In genomic region chr6:8358782-8359181, GRCm38 (mm10) we compare ENCODE assay signal across 22 mouse cellular contexts.
"Had no signal": no experiment of that assay in that cellular context is flagged by ENCODE, and none has a peak within 500 bp of the region (broad histone marks: within the 10 kb centered on the region; RNA-seq: fewer than 3 reads in every experiment).

No protein-coding gene starts in this region.

- H3K9me3 ChIP-seq: limb, embryonic 10.5 days; limb, embryonic 13.5 days; liver, embryonic 12.5 days; liver, embryonic 15.5 days; lung, embryonic 15.5 days; neural tube, embryonic 13.5 days; stomach, embryonic 15.5 days had no signal

- H3K27me3 ChIP-seq: limb, embryonic 13.5 days; liver, embryonic 12.5 days; liver, embryonic 15.5 days; lung, embryonic 15.5 days; neural tube, embryonic 13.5 days; stomach, embryonic 15.5 days had no signal

- ATAC-seq: inflammation-experienced regulatory T-cells, adult 6 months; intestine, embryonic 16.5 days; liver, embryonic 12.5 days had no signal

- DNase-seq: kidney, adult 18-20 months; kidney, adult 9 months; kidney, postnatal 14 days; kidney, postnatal 4 days; liver; lung, adult 18-20 months; lung, postnatal 10 days; lung, postnatal 36 days; right cerebral cortex, adult 18-20 months; right cerebral cortex, postnatal 14 days; spleen, adult 18-20 months; thymus, postnatal 25 days had no signal

- H3K4me1 ChIP-seq: limb, embryonic 10.5 days; liver, embryonic 15.5 days; lung, embryonic 15.5 days; stomach, embryonic 15.5 days had no signal

- H3K9ac ChIP-seq: limb, embryonic 13.5 days; liver, embryonic 12.5 days; liver, embryonic 15.5 days; lung, embryonic 15.5 days; neural tube, embryonic 13.5 days; stomach, embryonic 15.5 days had no signal

- H3K4me3 ChIP-seq: limb, embryonic 10.5 days; limb, embryonic 13.5 days; liver, embryonic 12.5 days; liver, embryonic 15.5 days; lung, embryonic 15.5 days; myocyte; neural tube, embryonic 13.5 days; stomach, embryonic 15.5 days had no signal

- H3K4me2 ChIP-seq: limb, embryonic 13.5 days; liver, embryonic 12.5 days; liver, embryonic 15.5 days; lung, embryonic 15.5 days; neural tube, embryonic 13.5 days; stomach, embryonic 15.5 days had no signal

- H3K36me3 ChIP-seq: limb, embryonic 10.5 days; limb, embryonic 13.5 days; liver, embryonic 12.5 days; liver, embryonic 15.5 days; lung, embryonic 15.5 days; neural tube, embryonic 13.5 days; stomach, embryonic 15.5 days had no signal

- H3K27ac ChIP-seq: limb, embryonic 10.5 days; limb, embryonic 13.5 days; liver, embryonic 12.5 days; liver, embryonic 15.5 days; lung, embryonic 15.5 days; neural tube, embryonic 13.5 days; stomach, embryonic 15.5 days had no signal
